Mouse (Mus musculus): ENCODE data around the gene Lbhd1.
A peak's percentile ranks its signal among the peaks of the same experiment; 100 is the strongest.
"Not testable (repeated sequence)": the region's sequence is repeated elsewhere in the genome, so short reads cannot be mapped to it uniquely, and the experiment has no call there.

Gene Lbhd1

DNA sequence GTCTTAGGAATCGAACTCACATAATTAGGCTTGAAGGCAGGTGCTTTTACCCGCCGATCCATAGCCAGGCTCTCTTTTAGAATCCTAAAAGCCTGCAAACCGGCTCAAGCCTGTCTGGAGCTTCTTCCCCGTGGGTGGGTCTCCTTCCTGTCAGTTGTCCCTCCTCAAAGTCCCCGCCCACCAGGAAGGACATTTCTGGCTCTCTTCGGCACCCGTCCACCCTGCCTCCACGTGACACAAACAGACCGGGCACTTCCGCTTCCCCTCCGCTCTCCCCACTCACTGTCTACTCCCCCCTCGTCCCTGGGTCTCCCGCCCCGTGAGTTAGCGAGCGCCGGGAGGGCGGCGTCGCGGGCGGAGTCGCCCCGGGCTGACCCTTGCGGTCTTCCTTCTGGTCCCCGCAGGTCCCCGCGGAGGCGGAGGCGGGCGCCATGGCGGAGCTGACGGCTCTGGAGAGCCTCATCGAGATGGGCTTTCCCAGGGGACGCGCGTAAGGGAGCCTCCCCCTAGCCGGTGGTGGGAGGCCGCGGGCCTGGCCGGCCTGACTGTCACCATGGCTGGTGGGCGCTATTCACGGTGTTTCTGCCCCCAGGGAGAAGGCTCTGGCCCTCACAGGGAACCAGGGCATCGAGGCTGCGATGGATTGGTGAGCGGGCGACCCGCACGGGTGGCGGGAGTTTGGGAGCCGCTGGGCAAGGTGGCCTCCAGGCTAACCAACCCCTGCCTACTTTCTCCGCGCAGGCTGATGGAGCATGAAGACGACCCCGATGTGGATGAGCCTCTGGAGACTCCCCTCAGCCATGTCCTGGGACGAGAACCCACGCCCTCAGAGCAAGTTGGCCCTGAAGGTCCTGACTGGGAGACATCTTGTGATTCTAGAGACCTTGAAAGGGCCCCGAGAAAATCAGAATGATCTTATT is 12.0 kb upstream of the Lbhd1 start, which contains the start of gene Ubxn1:
TSS of gene Ubxn1 (plus strand) at position 230 of the 920 bp plus-strand sequence.
- DNase-seq (ENCODE audit: low spot score) = peak; percentile 86

DNA sequence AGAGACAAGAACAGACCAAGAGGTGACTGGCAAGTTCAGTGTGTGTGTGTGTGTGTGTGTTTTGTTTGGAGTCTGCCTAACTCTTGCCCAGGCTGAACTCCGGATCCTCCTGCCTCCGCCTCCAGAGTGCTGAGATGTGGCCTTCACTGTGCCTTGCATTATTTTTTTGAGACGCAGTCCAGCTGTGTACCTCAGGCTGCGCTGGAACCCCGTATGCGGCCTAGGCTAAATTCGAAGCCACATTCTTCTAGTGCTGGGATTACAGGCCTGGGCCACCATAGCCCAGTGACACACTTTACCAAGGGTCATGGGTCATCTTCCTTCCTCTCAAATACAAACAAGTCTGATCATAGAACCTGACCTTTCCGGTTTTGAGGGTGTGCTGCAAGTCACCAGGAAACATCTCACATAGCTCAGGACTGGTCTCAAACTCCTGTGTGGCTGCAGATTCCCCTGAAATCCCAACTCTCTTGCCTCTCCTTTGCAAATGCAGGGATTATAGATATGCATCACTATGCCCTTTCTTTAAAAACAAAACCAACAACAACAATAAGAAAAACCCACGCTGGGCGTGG is 11.2 kb upstream of the Lbhd1 start:
- DNase-seq (ENCODE audit: low spot score) = no peak

DNA sequence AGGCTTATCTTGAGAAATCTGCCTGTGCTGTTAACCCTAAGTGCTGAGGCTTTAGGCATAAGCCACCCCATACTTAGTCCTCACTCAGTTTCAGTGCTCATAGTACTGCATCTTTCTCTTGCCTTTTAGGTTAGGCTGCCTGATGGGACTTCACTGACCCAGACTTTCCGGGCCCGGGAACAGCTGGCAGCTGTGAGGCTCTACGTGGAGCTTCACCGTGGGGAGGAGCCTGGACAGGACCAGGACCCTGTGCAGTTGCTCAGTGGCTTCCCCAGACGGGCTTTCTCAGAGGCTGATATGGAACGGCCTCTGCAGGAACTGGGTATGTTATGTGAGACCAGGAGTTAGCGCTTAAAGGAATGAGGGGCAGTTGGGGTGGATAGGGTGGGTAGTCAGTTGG is 8.5 kb upstream of the Lbhd1 start:
- DNase-seq (ENCODE audit: low spot score) = no peak

DNA sequence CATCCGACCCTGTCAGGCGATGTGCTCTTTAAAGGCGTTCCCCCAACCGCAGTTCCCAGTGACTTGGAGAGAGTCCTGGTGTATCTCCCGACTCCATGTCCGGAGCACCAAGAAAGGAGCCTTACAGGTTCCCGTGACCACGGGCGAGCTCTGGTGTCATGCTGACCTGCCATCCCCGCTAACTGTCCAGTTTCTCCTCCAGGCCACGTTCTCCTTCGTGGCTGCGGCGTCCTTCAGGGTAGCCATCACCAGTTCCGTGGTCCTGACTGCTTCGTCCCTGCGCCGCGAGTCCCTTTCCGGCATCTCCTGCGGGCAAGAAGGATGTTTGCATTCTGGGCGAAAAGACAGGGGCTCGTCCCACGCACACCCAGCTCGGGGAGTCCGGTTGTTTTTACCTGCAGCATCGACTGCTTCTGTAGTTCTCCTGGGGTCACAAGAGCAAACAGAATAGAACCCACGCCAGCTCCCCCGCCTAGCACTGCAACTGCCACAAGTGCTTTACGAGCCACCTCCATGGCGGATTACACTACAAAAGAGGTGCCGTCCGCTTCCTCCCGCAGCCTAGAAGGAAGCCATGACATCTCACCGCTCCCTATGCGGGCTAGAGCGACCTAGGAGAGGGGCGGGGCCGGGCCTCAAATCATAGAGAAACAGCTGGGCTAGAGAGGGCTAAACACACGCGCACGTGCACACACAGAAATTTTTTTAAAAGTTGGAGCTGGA is 3.1 kb upstream of the Lbhd1 start, which contains the start of gene Uqcc3:
TSS of gene Uqcc3 (minus strand) at position 613 of the 723 bp plus-strand sequence.
- DNase-seq (ENCODE audit: low spot score) = peak; percentile 76

DNA sequence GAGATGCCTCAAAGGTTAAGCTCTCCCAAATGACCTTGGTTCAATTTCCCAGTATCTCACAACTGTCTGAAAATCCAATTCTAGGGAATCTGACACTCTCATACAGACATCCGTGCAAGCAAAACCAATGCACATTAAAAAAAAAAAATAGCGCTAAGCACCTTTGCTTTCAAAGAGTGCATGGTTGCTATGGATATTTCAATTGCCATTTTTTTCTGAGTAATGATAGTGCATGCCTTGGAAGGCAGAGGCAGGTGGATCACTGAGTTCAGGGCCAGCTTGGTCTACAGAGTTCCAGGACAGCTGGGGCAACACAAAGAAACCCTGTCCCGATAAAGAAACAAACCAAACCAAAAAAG is 2.5 kb upstream of the Lbhd1 start:
- DNase-seq (ENCODE audit: low spot score) = no peak

DNA sequence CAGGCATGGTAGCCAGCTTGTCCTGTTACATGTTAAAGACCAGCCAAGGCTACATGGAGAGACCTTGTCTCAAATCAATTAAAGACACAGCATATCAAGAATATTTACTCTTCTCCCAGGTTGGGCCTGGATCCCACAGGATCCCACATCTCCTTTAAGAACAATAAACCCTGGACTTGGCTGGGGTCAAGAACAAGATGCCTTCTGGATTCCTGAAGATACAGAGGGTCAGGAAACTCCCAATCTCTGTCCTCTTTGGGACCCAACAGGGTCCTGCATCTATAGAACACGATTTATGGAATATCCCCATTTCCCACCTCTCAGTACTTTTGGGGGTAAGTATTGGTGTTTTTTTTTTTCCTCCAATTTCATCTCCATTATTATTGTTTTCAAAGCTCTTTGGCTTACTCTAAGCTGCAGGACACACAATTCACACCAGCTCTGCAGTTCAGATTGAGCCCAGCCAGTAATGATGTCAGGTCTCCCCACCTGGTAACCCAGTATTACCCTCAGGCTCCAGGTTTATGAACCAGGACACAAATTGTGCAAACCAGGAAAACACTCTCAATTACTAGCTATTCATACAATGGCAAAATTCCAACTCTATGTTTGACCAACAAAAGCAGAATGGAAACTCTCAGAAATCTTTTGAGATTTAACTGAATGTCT is 3.5 kb downstream of the Lbhd1 start:
- DNase-seq (ENCODE audit: low spot score) = no peak

DNA sequence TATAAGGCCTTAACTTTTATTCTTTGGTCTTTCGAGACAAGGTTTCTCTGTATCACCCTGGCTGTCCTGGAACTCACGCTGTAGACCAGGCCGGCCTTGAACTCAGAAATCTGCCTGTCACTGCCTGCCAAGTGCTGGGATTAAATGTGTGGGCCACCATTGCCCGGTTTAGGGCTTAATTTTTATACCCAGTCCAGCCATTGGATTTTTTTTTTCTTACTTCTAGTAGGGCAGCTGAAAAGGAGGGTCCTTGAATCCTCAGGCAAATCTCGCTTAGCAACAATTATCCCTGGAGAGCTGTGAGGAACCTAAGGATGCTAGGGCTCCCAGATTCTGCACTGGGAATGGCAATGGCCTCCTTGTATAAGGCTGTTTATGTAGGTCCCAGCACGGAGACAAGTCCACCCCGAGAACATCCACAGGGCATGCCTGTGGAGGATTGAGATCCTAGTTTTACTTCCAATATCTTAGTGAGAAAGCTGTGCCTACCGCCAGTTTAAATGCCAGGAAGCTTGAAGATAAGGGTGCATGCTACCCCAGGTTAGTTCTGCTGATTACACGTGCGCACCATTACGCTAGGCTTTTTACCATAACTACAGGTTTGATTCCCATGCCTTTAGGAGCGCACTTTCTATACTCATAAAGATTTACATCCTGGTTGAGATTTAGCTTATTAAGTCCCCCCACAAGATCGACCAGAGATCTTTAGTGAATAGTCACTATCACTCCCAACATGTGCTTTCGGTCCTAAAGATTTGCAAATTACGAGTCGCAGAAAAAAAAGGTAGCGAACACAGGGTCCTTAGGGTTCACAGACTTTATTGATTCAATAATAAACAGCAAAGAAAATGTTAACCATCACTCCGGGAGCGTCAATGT is 4.3 kb downstream of the Lbhd1 start:
- no peak for DNase-seq (ENCODE audit: low spot score)

DNA sequence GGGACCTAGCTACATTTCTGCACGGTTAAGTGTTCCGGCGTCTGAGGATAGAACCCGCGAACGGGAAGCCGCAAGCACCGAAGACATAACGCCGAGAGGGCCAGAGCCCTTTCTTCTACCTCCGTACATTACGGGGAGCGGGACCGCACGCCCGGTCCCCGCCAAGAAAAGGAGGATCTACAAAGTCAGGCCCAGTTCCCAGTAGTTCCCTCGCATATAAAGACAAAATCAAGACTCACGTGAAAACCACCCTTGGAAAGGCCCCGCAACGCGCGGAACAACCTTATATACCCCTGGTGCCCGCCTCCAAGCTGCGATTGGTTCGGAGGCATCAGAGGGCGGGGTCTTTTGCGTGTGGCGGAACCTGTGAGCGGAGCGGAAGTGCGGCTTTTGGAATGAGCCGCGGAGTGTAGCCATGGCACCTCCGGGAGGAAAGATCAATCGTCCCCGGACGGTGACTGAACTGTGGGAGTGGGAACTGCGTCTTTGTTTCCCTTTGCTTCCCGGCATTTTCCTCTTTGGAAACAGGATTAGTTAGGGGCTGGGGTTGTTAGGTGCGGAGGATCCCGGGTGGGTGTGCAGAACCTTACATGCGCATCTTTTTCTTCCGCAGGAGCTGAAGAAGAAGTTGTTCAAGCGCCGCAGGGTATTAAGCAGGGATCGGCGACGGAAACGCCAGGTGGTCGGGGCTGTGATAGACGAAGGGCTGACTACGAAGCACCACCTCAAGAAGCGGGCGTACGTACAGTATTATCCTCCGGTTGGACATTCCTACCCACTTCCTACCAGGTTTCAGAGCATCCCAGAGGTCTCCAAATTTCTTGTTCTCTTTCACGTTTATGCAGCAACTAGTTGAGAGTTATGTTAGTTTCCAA is 5.2 kb downstream of the Lbhd1 start, which contains the start of the genes 1810009A15Rik and Gm49416:
TSS of gene 1810009A15Rik (plus strand) at position 343 of the 875 bp plus-strand sequence.
TSS of gene Gm49416 (plus strand) at position 416 of the 875 bp plus-strand sequence.
- DNase-seq (ENCODE audit: low spot score) = peak; percentile 90

DNA sequence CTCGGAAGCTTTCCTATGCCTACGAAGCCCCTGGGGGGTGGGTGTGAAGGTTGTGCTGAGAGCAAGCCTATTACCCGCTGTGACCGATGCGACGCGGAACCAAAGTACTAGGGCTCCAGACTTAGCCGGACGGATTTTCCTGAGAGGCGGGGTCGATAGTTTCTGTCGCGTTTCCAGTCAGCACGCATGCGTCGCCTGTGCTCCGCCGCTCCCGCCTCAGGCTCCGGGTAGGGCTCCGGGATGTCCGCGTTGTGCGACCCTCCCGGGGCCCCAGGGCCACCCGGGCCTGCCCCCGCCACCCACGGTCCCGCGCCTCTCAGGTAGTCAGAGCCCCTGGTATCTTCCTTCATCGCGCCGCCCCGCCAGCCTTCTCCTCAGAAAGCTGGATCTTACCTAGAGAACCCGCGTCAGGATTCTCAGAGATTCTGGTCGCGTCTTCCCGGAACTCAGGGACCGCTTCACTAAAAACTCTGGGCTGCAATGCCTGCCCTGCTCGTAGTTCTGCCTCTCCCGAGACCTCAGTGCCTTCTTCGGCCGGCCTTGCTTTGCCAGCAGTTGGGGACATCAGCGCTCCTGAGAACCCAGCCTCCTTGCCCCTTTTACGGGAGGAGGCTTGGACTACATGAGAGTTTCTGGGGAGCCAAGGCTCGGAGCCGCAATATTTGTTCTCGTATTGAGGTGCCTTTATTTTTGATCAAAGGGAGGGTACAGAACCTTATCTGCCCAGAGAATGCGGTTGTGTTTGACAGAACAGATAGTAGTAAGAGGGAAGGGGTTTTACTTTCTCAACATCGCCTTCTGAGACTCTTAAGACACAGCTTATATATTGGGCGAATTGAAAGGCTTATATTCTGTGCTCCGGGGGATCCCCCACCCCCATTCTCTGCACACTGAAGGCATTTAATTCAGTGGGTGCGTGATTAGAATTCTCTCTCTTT is 9.6 kb downstream of the Lbhd1 start, which contains the start of gene Ints5:
TSS of gene Ints5 (plus strand) at position 177 of the 938 bp plus-strand sequence.
- peak; percentile 81 for DNase-seq (ENCODE audit: low spot score)

DNA sequence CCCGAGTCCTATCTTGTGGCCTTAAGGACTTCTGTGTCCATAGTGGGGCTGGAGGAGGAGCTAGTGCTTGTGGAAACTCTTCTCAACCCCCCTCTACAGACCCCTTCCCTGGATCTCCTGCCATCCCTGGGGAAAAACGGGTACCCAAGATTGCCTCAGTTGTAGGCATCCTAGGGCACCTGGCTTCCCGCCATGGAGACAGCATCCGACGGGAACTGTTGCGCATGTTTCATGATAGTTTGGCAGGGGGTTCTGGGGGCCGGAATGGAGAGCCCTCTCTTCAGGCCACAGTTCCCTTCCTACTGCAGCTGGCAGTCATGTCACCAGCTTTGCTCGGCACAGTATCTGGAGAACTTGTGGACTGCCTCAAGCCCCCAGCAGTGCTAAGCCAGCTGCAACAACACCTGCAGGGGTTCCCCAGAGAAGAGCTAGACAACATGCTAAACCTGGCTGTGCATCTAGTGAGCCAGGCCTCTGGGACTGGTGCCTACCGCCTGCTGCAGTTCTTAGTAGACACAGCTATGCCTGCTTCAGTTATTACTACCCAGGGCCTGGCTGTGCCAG is 11.9 kb downstream of the Lbhd1 start:
- no peak for DNase-seq (ENCODE audit: low spot score)

DNA sequence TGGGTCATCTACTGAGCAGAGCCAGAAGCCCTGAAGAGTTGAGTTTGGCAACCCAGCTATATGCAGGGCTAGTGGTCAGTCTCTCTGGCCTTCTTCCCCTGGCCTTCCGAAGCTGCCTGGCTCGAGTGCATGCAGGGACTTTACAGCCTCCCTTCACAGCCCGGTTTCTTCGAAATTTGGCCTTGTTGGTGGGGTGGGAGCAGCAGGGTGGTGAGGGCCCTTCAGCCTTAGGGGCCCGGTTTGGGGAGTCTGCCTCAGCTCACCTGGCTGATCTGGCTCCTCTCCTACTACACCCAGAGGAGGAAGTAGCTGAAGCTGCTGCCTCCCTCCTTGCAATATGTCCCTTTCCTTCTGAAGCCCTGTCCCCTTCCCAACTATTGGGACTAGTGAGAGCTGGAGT is 12.7 kb downstream of the Lbhd1 start:
- not testable (repeated sequence) for DNase-seq (ENCODE audit: low spot score)

DNA sequence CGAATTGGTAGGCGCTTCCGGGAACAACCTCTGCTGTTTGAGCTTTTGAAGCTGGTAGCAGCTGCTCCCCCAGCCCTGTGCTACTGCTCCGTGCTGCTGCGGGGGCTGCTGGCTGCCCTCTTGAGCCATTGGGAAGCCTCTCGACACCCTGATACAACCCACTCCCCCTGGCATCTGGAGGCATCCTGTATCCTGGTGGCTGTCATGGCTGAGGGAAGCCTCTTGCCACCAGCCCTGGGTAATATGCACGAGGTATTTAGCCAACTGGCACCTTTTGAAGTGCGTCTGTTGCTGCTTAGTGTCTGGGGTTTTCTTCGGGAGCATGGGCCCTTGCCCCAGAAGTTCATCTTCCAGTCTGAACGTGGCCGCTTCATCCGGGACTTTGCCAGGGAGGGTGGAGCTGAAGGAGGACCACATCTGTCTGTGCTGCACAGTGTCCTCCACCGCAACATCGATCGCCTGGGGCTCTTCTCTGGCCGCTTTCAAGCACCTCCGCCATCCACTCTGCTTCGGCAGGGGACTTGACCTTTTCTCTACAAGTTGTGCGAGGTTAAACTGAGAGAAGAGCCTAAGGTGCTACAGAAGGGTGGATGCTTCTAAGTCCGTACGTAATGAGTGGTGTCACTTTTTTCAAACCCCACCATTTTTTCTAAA is 13.8 kb downstream of the Lbhd1 start:
- peak; percentile 28 for DNase-seq (ENCODE audit: low spot score)

DNA sequence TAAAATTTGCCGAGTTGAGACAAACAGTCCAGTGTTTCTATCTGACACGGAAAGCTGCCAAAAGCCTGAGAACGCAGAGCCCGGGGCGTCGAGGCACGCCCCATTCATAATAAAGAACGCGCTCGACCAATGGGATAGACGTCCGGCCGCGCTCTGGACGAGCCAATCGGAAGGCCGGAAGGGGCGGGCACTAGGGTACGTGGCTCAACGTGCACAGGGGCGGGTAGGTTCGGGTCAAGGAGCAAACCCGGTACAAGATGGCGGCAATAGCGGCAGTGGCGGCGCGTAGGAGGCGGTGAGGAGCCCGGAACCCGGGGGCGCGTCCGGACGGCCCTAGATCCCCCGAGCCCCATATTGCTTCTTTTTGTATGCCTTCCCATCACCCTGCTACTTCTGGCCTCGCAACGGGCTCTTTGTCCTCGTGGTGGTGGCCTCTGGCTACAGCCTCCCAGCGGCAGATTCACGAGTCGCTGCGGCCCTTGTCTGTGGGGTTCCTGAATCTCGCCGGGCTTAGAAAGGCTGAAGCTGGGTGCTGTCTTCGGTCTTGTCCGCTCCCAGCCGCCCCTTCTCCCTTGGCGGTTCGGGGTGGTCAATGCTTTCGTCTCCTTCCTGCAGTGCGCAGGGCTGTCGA is 14.4 kb downstream of the Lbhd1 start, which contains the start of gene Ganab:
TSS of gene Ganab (plus strand) at position 207 of the 631 bp plus-strand sequence.
- DNase-seq (ENCODE audit: low spot score) = peak; percentile 89

DNA sequence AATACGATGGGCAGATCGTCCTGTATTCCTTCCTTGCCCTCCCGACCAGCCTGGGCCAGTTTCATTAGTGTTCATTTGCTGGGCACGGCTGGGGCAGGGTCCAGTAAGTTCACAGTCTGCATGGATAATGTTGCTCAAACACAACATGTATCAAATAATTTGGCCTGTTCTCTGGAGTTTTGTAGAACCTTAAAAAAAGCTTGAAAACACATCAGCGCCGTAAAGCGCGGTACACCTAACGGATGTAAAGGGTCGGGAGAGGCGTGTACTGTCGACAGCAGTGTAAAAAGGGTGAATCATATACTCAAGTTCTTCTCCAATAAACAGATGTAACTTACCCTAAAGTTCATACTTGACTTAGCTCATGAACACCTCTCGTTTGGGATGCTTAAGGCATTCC is 15.0 kb downstream of the Lbhd1 start:
- DNase-seq (ENCODE audit: low spot score) = no peak

DNA sequence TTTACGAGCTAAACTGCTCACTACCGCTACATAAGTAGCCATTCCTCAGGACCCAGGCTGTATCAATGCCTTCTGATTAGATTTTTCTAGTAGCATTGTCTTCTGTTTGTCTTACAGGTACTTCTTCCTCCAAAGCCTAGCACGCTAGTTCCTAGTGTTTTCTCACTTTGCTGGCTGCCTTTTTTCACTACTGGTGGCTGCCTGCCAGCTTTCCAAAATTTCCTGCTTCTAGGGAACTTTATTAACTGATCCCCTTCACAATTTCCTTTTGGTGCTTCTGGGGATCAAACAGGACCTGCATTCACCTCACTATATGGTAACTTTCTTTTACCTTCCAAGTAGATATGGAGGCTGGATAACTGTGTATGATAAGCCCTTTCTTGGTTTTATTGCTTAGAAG is 15.5 kb downstream of the Lbhd1 start:
- no peak for DNase-seq (ENCODE audit: low spot score)

DNA sequence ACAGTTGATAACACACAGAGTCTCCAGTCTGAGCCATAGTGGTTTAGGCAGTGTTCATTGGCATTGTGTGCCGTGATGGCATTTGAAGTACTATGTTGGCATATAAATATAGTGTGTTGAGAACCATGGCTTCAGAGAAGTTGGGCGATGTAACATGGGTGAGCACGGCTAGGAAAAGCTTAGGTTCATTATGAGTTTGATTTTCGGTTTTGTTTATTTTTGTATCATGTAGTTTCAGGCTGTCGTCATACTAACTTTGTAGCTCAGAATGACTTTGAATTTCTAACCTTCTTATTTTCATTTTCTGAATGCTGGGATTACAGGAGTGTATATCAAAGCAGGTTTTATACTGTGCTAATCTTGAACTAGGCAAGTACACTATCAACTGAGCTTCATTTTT is 19.9 kb downstream of the Lbhd1 start:
- no peak for DNase-seq (ENCODE audit: low spot score)

DNA sequence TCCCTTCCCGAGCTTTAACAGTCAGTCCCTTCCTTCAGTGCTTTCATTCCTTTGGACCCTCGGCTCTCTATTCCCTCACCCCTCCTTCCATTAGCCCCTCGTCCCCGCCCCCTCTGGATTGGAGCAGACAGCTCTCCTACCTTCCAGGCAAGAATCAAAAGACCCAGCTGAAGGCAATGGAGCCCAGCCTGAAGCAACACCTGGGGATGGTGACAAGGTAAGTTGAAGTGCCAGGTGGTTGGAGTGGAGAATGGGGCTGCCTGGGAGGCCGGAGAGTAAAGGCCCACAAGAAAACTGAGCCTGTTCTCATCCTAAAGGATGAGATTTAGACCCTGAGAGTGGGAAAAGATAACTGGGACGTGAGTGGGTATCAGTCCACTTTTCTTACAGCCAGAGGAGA is 25.0 kb downstream of the Lbhd1 start:
- DNase-seq (ENCODE audit: low spot score) = no peak

Measured in ovary, postnatal 10 days (tissue).